Mouse (Mus musculus): ENCODE measurements around the gene Gm3238.
"Not testable (repeated sequence)": the region's sequence is repeated elsewhere in the genome, so short reads cannot be mapped to it uniquely, and the experiment has no call there.

The Gm3238 gene

GRCm38 (mm10) chr10:77771225-77771624 lies at the start of gene Gm3238:
Gene Gm3238, minus strand, starts transcription at chr10:77771325.
- not testable (repeated sequence) for DNase-seq

GRCm38 (mm10) chr10:77819203-77819602 lies 48.1 kb upstream of the Gm3238 start:
- no peak for DNase-seq

GRCm38 (mm10) chr10:77818523-77818922 lies 47.4 kb upstream of the Gm3238 start:
- DNase-seq, result no peak

GRCm38 (mm10) chr10:77815514-77815913 lies 44.4 kb upstream of the Gm3238 start:
- DNase-seq, result peak; percentile 39

GRCm38 (mm10) chr10:77814382-77814781 lies 43.3 kb upstream of the Gm3238 start, which contains the start of gene Gm2696:
Gene Gm2696, plus strand, starts transcription at chr10:77814682.
- no peak for DNase-seq

- no peak for DNase-seq
Measured at GRCm38 (mm10) chr10:77811743-77812142, 40.6 kb upstream of the Gm3238 start, which contains the start of gene Gm9507. Gene Gm9507, minus strand, starts transcription at chr10:77811843.

- DNase-seq, result no peak
Measured at GRCm38 (mm10) chr10:77804095-77804494, 33.0 kb upstream of the Gm3238 start.

- DNase-seq, result no peak
Measured at GRCm38 (mm10) chr10:77798921-77799508, 27.9 kb upstream of the Gm3238 start, which contains the start of gene Gm19668. Gene Gm19668, minus strand, starts transcription at chr10:77799133.

GRCm38 (mm10) chr10:77798164-77798920 lies 27.2 kb upstream of the Gm3238 start:
- DNase-seq, result peak; percentile 20

- no peak for DNase-seq
Measured at GRCm38 (mm10) chr10:77797677-77798076, 26.6 kb upstream of the Gm3238 start.

GRCm38 (mm10) chr10:77794976-77795375 lies 23.9 kb upstream of the Gm3238 start, which contains the start of gene Gm9639:
Gene Gm9639, minus strand, starts transcription at chr10:77795076.
- DNase-seq, result no peak

- DNase-seq, result no peak
Measured at GRCm38 (mm10) chr10:77788621-77789020, 17.5 kb upstream of the Gm3238 start.

- DNase-seq, result not testable (repeated sequence)
Measured at GRCm38 (mm10) chr10:77787876-77788275, 16.8 kb upstream of the Gm3238 start, which contains the start of gene Gm7137. Gene Gm7137, minus strand, starts transcription at chr10:77788200.

GRCm38 (mm10) chr10:77783396-77783795 lies 12.3 kb upstream of the Gm3238 start:
- DNase-seq, result not testable (repeated sequence)

- DNase-seq, result not testable (repeated sequence)
Measured at GRCm38 (mm10) chr10:77782442-77782841, 11.3 kb upstream of the Gm3238 start, which contains the start of gene Gm3250. Gene Gm3250, minus strand, starts transcription at chr10:77782542.

- not testable (repeated sequence) for DNase-seq
Measured at GRCm38 (mm10) chr10:77776844-77777243, 5.7 kb upstream of the Gm3238 start, which contains the start of gene Gm7138. Gene Gm7138, minus strand, starts transcription at chr10:77776944.

GRCm38 (mm10) chr10:77772142-77772541 lies 1.0 kb upstream of the Gm3238 start:
- DNase-seq, result not testable (repeated sequence)

- DNase-seq, result no peak
Measured at GRCm38 (mm10) chr10:77769727-77770126, 1.4 kb downstream of the Gm3238 start.

GRCm38 (mm10) chr10:77759582-77759981 lies 11.5 kb downstream of the Gm3238 start, which contains the start of gene Gm3233:
Gene Gm3233, minus strand, starts transcription at chr10:77759682.
- DNase-seq, result not testable (repeated sequence)

- no peak for DNase-seq
Measured at GRCm38 (mm10) chr10:77753448-77753847, 17.7 kb downstream of the Gm3238 start.

- DNase-seq, result not testable (repeated sequence)
Measured at GRCm38 (mm10) chr10:77752312-77752711, 18.8 kb downstream of the Gm3238 start.

GRCm38 (mm10) chr10:77751254-77751653 lies 19.9 kb downstream of the Gm3238 start, which contains the start of gene Gm9736:
Gene Gm9736, minus strand, starts transcription at chr10:77751354.
- DNase-seq, result not testable (repeated sequence)

GRCm38 (mm10) chr10:77750686-77751085 lies 20.4 kb downstream of the Gm3238 start:
- DNase-seq, result not testable (repeated sequence)
